Mouse (Mus musculus) kidney, adult 9 months (tissue): ENCODE data around the gene Arfgap3.
"Not testable (repeated sequence)": the region's sequence is repeated elsewhere in the genome, so short reads cannot be mapped to it uniquely, and the experiment has no call there.

Experiments
- DNase-seq: peaks from one replicate; pipeline ENCODE4 v3.0.0; 2022

Arfgap3 gene

GRCm38 (mm10) chr15:83293706-83294645 is 56.1 kb downstream of the Arfgap3 start:
- peak; percentile 95 for DNase-seq

DNA sequence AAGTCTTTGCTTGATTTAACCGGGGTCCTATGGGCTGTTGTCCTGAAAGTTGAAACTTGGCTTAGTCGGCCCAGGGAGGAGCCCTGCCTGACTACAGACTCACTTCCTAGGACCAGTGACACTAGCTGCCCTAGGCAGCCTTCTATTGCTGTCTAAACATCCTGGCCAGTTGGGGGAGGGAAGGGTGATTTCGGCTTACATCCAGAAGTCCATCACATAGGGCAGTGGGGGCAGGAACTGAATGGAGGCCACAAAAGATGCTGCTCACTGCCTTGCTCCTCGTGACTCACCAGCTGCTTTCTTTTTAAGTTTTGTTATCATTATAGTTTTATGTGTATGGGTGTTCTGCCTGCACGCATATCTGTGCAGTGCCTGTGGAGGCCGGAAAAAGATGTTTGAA is 56.9 kb downstream of the Arfgap3 start:
- peak; percentile 85 for DNase-seq

DNA sequence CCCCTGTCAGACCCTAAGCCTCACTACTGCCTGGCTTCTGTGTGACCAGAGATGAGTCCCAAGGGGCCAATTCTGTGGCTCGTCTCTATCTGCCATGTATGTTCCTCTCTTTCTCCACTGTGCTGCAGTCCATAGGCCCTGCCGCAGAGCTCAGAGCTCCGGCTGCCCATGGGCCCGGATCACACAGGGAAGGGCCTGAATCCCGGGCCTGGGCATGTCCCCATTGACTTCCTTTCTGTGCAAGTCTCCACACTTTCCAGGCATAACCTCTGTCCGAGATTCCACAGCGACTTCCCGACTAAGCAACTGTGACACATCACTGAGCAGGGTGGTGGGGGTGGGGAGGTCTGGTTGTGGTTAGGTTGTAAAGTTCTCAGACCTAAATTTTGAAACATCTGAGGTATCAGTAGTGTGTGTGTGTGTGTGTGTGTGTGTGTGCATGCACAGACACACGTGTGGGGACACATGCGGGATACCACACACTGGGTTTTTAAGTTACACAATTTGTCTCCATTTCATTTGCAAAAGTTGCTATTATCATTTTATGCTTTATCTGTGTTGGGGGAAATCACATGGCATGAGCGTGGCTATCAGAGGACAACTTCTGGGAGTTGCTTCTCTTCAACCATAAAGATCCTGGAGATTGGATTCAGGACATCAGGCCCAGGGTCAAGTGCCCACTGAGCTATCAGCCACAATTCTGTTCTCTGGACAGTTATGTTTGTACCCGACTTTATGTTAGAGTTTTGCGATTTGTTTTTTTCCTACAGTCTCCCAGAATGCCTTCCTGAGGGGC is 57.6 kb downstream of the Arfgap3 start:
- DNase-seq: peak; percentile 78

DNA sequence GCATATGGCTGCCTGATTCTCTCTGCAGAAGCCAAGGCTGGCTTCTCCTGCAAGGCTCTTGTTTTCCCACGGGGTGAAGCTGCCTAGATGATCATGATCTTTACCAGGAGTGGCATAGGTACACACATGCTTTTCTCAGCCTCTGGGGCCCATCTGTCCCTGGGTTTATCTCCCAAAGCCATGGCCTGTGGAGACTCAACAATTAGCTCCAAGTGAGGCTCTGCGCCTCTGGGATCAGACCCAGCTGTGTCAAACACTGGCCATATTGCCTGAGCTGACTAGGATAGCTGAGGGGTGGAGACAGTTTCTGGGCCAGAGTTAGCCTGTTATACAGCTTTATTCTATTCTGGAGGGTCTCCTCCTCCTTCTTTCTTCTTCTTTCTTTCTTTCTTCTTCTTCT is 59.1 kb downstream of the Arfgap3 start:
- no peak for DNase-seq

GRCm38 (mm10) chr15:83284828-83285227 is 65.2 kb downstream of the Arfgap3 start:
- no peak for DNase-seq

DNA sequence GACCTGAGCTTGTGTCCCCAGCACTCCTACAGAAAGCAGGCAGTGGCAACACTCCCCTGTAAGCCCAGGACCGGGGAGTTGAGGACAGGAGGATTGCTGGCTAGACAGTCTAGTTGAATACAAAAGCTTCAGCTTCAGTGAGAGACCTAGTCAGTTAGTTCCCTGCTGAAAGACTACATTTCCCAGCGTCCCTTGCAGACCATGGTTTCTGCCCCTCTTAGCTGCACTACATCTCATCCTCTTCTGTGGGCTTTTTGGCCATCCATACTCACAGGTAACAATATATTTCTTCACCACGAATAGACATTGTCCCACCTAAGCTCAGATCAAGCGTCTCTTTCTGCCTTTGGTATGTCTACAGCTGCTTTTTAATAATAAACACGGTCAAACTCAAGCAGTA is 67.7 kb downstream of the Arfgap3 start:
- DNase-seq: no peak

GRCm38 (mm10) chr15:83281303-83281702 is 68.7 kb downstream of the Arfgap3 start:
- DNase-seq: no peak

GRCm38 (mm10) chr15:83278579-83278978 is 71.5 kb downstream of the Arfgap3 start:
- no peak for DNase-seq

- DNase-seq: no peak
Observed at GRCm38 (mm10) chr15:83277451-83277850, 72.6 kb downstream of the Arfgap3 start.

DNA sequence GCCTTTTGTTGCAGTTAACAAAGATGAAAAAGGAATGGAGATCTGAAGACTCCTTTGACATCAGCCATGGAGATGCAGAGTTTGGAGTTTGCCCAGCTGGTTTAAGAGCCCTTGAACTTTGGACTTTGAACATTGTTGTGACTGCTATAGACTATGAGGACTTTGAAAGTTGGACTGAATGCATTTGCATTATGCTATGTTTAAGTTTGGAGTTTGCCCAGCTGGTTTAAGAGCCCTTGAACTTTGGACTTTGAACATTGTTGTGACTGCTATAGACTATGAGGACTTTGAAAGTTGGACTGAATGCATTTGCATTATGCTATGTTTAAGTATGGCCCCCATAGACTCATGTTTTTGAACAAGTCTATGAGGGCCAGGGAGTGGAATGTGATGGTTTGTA is 75.8 kb downstream of the Arfgap3 start:
- not testable (repeated sequence) for DNase-seq

DNA sequence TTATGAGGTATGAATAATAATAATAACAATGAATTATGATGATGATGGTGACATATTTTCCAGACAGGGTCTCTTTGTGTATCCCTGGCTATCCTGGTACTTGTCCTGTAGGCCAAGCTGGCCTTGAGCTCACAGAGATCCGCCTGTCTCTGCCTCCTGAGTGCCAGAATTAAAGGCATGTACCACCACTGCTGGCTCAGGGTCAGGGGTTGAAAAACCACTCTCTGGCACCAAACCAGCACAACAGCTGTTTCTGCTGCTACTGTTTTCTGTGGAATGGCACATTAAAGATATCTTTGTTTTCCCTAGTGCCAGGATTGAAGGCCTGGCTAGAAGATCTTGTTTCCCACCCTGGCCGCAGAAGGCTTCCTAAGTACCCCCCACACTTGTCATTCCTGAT is 77.0 kb downstream of the Arfgap3 start:
- no peak for DNase-seq

GRCm38 (mm10) chr15:83271221-83271620 is 78.8 kb downstream of the Arfgap3 start:
- not testable (repeated sequence) for DNase-seq

DNA sequence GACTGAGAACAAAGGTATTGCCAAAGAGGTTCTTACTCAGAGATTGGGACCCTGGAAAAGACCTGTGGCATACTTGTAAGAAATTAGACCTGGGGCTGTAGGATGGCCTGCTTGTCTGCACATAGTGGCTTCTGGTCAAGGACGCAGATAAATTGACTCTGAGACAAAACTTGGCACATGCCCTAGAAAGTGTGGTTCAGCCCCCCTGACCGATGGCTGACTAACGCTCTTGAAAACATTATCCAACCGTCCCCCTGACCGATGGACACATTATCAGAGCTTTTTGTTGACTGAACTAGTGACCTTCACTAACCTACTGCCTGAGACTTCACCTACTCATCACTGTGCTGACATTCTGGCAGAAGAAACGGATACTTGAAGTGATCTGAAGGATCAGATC is 80.1 kb downstream of the Arfgap3 start:
- DNase-seq: not testable (repeated sequence)

GRCm38 (mm10) chr15:83268428-83268827 is 81.6 kb downstream of the Arfgap3 start:
- DNase-seq: peak; percentile 32

DNA sequence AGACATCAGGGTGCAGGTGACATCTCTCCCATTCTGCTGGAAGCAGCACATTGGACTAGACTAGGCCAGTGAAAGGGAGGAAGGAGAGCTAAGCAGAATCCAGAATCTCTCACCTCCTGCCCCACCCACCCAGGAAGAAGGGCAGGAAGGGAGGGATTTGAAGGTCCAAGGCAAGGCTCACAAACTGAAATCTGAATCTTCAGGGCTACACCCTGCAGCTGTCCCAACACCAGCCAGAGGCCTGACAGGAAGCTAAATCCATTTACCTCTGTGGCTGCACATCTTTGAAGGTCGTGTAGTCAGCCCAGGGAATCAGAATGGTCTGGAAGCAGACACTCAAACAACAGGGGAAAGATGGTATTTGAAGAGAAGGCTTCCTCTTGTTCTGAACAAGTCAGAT is 84.8 kb downstream of the Arfgap3 start:
- no peak for DNase-seq

DNA sequence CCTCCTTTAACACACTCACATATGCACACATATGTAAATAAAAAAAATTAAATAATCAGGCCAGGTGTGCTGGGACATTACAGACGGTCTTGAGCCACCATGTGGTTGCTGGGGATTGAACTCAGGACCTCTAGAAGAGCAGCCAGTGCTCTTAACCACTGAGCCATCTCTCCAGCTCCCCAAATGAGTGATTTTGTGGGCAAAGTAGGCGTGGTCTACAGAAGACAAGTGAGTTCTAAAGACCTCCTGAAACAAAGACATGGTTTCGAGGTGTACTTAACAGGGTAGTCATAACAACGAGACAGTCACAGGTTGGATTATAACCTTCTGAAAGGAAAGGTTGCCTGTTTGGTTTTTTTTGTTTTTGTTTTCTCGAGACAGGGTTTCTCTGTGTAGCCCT is 86.6 kb downstream of the Arfgap3 start:
- DNase-seq: no peak

- DNase-seq: no peak
Observed at GRCm38 (mm10) chr15:83257906-83258305, 92.1 kb downstream of the Arfgap3 start.

GRCm38 (mm10) chr15:83256491-83256890 is 93.6 kb downstream of the Arfgap3 start:
- DNase-seq: no peak

DNA sequence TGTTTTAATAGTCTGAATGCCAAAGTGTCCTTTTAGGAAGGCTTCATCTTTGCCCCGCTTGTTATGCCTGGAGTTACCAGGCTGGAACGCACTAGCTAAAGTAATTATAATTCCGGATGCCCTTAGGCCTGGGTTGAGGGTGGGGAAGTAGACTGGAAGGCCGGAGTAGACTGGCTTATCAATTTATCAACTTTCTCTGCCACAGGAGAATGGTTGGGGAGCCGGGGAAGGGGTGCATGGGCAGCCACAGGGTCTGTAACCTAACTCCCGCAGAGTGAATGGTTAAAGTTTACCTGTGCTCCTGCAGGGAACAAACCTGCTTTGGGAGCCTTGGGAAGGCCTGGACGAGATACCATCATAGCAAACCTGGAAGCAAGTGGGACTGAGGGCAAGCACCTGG is 94.1 kb downstream of the Arfgap3 start:
- DNase-seq: peak; percentile 49

DNA sequence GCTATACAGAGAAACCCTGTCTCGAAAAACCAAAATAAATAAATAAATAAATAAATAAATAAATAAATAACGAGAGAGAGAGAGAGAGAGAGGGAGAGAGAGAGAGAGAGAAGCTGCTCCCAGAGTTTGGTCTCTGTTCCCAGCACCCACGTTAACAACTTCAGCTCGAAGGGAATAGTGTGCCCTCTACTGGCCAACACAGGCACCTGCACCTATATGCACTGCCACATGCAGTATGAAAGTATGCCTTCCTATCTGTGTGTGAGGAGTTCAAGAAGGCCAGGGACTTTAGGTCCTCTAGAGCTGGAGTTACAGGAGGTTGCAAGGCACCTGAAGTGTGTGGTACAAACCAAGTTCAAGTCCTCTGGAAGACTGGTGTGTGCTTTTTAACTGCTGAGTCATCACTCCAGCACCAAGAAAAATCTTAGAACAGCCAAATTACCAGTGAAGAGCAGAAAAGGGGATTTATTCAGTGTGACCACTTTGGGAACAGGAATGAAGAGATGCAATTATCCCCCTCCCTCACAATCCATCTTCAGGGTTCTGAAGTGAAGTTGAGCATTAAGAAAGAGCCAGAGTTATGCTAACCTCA is 94.8 kb downstream of the Arfgap3 start:
- DNase-seq: no peak

- DNase-seq: no peak
Observed at GRCm38 (mm10) chr15:83254372-83255070, 95.5 kb downstream of the Arfgap3 start.

GRCm38 (mm10) chr15:83252060-83252459 is 98.0 kb downstream of the Arfgap3 start:
- DNase-seq: peak; percentile 49
